Mouse (Mus musculus): ENCODE measurements around the gene Parva. TPM values are rescaled to one million over a fixed set of nuclear protein-coding genes. Genes with fewer than 3 reads are reported as not detected.

Parva gene
- polyA plus RNA-seq, 1 experiment from 2014 or later: 105 TPM

- Histone ChIP-seq H3K4me1 (peaks cover 41% of the 10 kb centered on the region), H3K4me3 (replicated peaks) (no peak overlapping the region), H3K27me3 (no peaks in the 10 kb centered on the region), H3K4me2 (replicated peaks) (no peak overlapping the region), H3K9ac (no peak overlapping the region), H3K27ac (replicated peaks) (no peak overlapping the region), H3K36me3 (no peaks in the 10 kb centered on the region), H3K9me3 (replicated peaks) (no peaks in the 10 kb centered on the region)
- WGBS: 93% methylated on average over 8 of the region's 8 CpGs
- ATAC-seq (ENCODE audit: insufficient number of reproducible peaks, low FRiP score, low TSS enrichment, low read depth): no peak
Measured at GRCm38 (mm10) chr7:112514636-112515193, 87.4 kb downstream of the Parva start.

- H3K27ac ChIP-seq (replicated peaks): no peak overlapping the region
- H3K4me2 ChIP-seq (replicated peaks): no peak overlapping the region
- H3K9ac ChIP-seq: no peak overlapping the region
- WGBS: 81% methylated on average over 6 of the region's 6 CpGs
- H3K4me1 ChIP-seq: peaks cover 25% of the 10 kb centered on the region
- no peaks in the 10 kb centered on the region for H3K36me3 ChIP-seq
- no peaks in the 10 kb centered on the region for H3K9me3 ChIP-seq (replicated peaks)
- no peak overlapping the region for H3K4me3 ChIP-seq (replicated peaks)
- no peak for ATAC-seq (ENCODE audit: insufficient number of reproducible peaks, low FRiP score, low TSS enrichment, low read depth)
- no peaks in the 10 kb centered on the region for H3K27me3 ChIP-seq
Measured at GRCm38 (mm10) chr7:112525465-112525864, 98.2 kb downstream of the Parva start.

GRCm38 (mm10) chr7:112526226-112526625 lies 98.9 kb downstream of the Parva start:
- H3K27ac ChIP-seq (replicated peaks): no peak overlapping the region
- no peaks in the 10 kb centered on the region for H3K27me3 ChIP-seq
- peaks cover 25% of the 10 kb centered on the region for H3K4me1 ChIP-seq
- H3K4me2 ChIP-seq (replicated peaks): no peak overlapping the region
- no peak for ATAC-seq (ENCODE audit: insufficient number of reproducible peaks, low FRiP score, low TSS enrichment, low read depth)
- H3K9me3 ChIP-seq (replicated peaks): no peaks in the 10 kb centered on the region
- WGBS: 78% methylated on average over 10 of the region's 10 CpGs
- H3K4me3 ChIP-seq (replicated peaks): no peak overlapping the region
- H3K9ac ChIP-seq: no peak overlapping the region
- H3K36me3 ChIP-seq: no peaks in the 10 kb centered on the region

GRCm38 (mm10) chr7:112527230-112527629 lies 99.9 kb downstream of the Parva start:
- H3K9ac ChIP-seq: no peak overlapping the region
- 0 out of 2 replicates have a peak overlapping the region, but pooled peaks have one; percentile 11 for H3K27ac ChIP-seq (replicated peaks)
- H3K4me1 ChIP-seq: peaks cover 25% of the 10 kb centered on the region
- no peak for ATAC-seq (ENCODE audit: insufficient number of reproducible peaks, low FRiP score, low TSS enrichment, low read depth)
- H3K4me3 ChIP-seq (replicated peaks): no peak overlapping the region
- H3K9me3 ChIP-seq (replicated peaks): no peaks in the 10 kb centered on the region
- no peaks in the 10 kb centered on the region for H3K27me3 ChIP-seq
- H3K36me3 ChIP-seq: no peaks in the 10 kb centered on the region
- 72% methylated on average over 4 of the region's 4 CpGs for WGBS
- no peak overlapping the region for H3K4me2 ChIP-seq (replicated peaks)

- H3K36me3 ChIP-seq: no peaks in the 10 kb centered on the region
- no peak overlapping the region for H3K4me3 ChIP-seq (replicated peaks)
- H3K27ac ChIP-seq (replicated peaks): peak overlapping the region; percentile 77
- no peak overlapping the region for H3K9ac ChIP-seq
- ATAC-seq (ENCODE audit: insufficient number of reproducible peaks, low FRiP score, low TSS enrichment, low read depth): no peak
- H3K4me2 ChIP-seq (replicated peaks): no peak overlapping the region
- peaks cover 25% of the 10 kb centered on the region for H3K4me1 ChIP-seq
- H3K27me3 ChIP-seq: no peaks in the 10 kb centered on the region
- H3K9me3 ChIP-seq (replicated peaks): no peaks in the 10 kb centered on the region
- WGBS: 68% methylated on average over 1 of the region's 1 CpGs
Measured at GRCm38 (mm10) chr7:112528059-112528458, 100.8 kb downstream of the Parva start.

GRCm38 (mm10) chr7:112528582-112529360 lies 101.5 kb downstream of the Parva start:
- H3K9me3 ChIP-seq (replicated peaks): no peaks in the 10 kb centered on the region
- 13% methylated on average over 6 of the region's 6 CpGs for WGBS
- peak; percentile 80 for ATAC-seq (ENCODE audit: insufficient number of reproducible peaks, low FRiP score, low TSS enrichment, low read depth)

GRCm38 (mm10) chr7:112530924-112531323 lies 103.6 kb downstream of the Parva start:
- H3K4me1 ChIP-seq: peaks cover 50% of the 10 kb centered on the region
- H3K4me2 ChIP-seq (replicated peaks): no peak overlapping the region

More at GRCm38 (mm10) chr7:112528582-112529360, 101.5 kb downstream of the Parva start:
- Histone ChIP-seq H3K27me3 (no peaks in the 10 kb centered on the region), H3K9ac (no peak overlapping the region), H3K36me3 (no peaks in the 10 kb centered on the region), H3K4me2 (replicated peaks) (no peak overlapping the region), H3K4me3 (replicated peaks) (no peak overlapping the region), H3K27ac (replicated peaks) (peak overlapping the region; percentile 77), H3K4me1 (peaks cover 28% of the 10 kb centered on the region)

GRCm38 (mm10) chr7:112534148-112534547 lies 106.8 kb downstream of the Parva start:
- Histone ChIP-seq H3K4me2 (replicated peaks) (no peak overlapping the region), H3K9ac (no peak overlapping the region), H3K4me1 (peaks cover 31% of the 10 kb centered on the region), H3K9me3 (replicated peaks) (no peaks in the 10 kb centered on the region), H3K27me3 (no peaks in the 10 kb centered on the region), H3K27ac (replicated peaks) (peak overlapping the region; percentile 84; the same call in 1 of the 2 replicates), H3K36me3 (no peaks in the 10 kb centered on the region), H3K4me3 (replicated peaks) (no peak overlapping the region)
- WGBS: 79% methylated on average over 3 of the region's 3 CpGs
- ATAC-seq (ENCODE audit: insufficient number of reproducible peaks, low FRiP score, low TSS enrichment, low read depth): no peak

More at GRCm38 (mm10) chr7:112530924-112531323, 103.6 kb downstream of the Parva start:
- H3K27me3 ChIP-seq: no peaks in the 10 kb centered on the region
- no peak overlapping the region for H3K27ac ChIP-seq (replicated peaks)
- no peak overlapping the region for H3K4me3 ChIP-seq (replicated peaks)
- no peaks in the 10 kb centered on the region for H3K9me3 ChIP-seq (replicated peaks)
- H3K9ac ChIP-seq: no peak overlapping the region
- ATAC-seq (ENCODE audit: insufficient number of reproducible peaks, low FRiP score, low TSS enrichment, low read depth): no peak
- H3K36me3 ChIP-seq: no peaks in the 10 kb centered on the region
- 73% methylated on average over 5 of the region's 5 CpGs for WGBS

- no peaks in the 10 kb centered on the region for H3K9me3 ChIP-seq (replicated peaks)
- H3K4me2 ChIP-seq (replicated peaks): 0 out of 2 replicates have a peak overlapping the region, but pooled peaks have one; percentile 6
- no peaks in the 10 kb centered on the region for H3K27me3 ChIP-seq
- WGBS: 11% methylated on average over 16 of the region's 16 CpGs
- H3K4me1 ChIP-seq: peaks cover 26% of the 10 kb centered on the region
- peak overlapping the region; percentile 84 for H3K27ac ChIP-seq (replicated peaks)
- H3K36me3 ChIP-seq: no peaks in the 10 kb centered on the region
- H3K9ac ChIP-seq: no peak overlapping the region
- ATAC-seq (ENCODE audit: insufficient number of reproducible peaks, low FRiP score, low TSS enrichment, low read depth): peak; percentile 93
- no peak overlapping the region for H3K4me3 ChIP-seq (replicated peaks)
Measured at GRCm38 (mm10) chr7:112535408-112535921, 108.2 kb downstream of the Parva start.

- ATAC-seq (ENCODE audit: insufficient number of reproducible peaks, low FRiP score, low TSS enrichment, low read depth): no peak
- 85% methylated on average over 3 of the region's 3 CpGs for WGBS
- Histone ChIP-seq H3K4me2 (replicated peaks) (no peak overlapping the region), H3K9ac (no peak overlapping the region), H3K27ac (replicated peaks) (no peak overlapping the region), H3K4me3 (replicated peaks) (no peak overlapping the region), H3K4me1 (no peaks in the 10 kb centered on the region), H3K9me3 (replicated peaks) (no peaks in the 10 kb centered on the region), H3K27me3 (no peaks in the 10 kb centered on the region), H3K36me3 (peaks cover 64% of the 10 kb centered on the region)
Measured at GRCm38 (mm10) chr7:112549136-112549535, 121.8 kb downstream of the Parva start.

- Histone ChIP-seq H3K27me3 (no peaks in the 10 kb centered on the region), H3K4me3 (replicated peaks) (no peak overlapping the region), H3K4me1 (no peaks in the 10 kb centered on the region), H3K4me2 (replicated peaks) (no peak overlapping the region), H3K9me3 (replicated peaks) (no peaks in the 10 kb centered on the region), H3K36me3 (peaks cover 40% of the 10 kb centered on the region), H3K9ac (no peak overlapping the region), H3K27ac (replicated peaks) (no peak overlapping the region)
- no peak for ATAC-seq (ENCODE audit: insufficient number of reproducible peaks, low FRiP score, low TSS enrichment, low read depth)
- 77% methylated on average over 3 of the region's 3 CpGs for WGBS
Measured at GRCm38 (mm10) chr7:112561504-112561903, 134.2 kb downstream of the Parva start.
